Mouse (Mus musculus): ENCODE data around the gene Ip6k1. TPM values are rescaled to one million over a fixed set of nuclear protein-coding genes. Genes with fewer than 3 reads are reported as not detected.

Ip6k1 gene
- total and polyA plus RNA-seq, 3 experiments: 31.8 to 59.1 (median 37.2) TPM

- H3K27me3 ChIP-seq (ENCODE audit: control insufficient read depth in 1 of 2, insufficient read depth in 2 of 2, low read length in 2 of 2): no peaks in the 10 kb centered on the region
- no peak for DNase-seq (ENCODE audit: low read depth, low spot score)
- no peak overlapping the region for H3K9ac ChIP-seq (ENCODE audit: control insufficient read depth, low read depth, low read length, poor library complexity, severe bottlenecking)
- TF ChIP-seq MYC (IDR thresholded peaks at IDR 0.05; ENCODE audit: low read depth, low read length) (no peak), GATA1 (IDR thresholded peaks at IDR 0.05; ENCODE audit: low read depth, low read length) (no peak), POLR2AphosphoS5 (IDR thresholded peaks at IDR 0.05; ENCODE audit: borderline replicate concordance, low read depth, low read length) (no peak), TAL1 (IDR thresholded peaks at IDR 0.05; ENCODE audit: low read length) (no peak), NELFE (IDR thresholded peaks at IDR 0.05; ENCODE audit: low read depth, low read length) (no peak), RCOR1 (IDR thresholded peaks at IDR 0.05; ENCODE audit: low read depth, low read length) (no peak), CHD2 (IDR thresholded peaks at IDR 0.05; ENCODE audit: low read length) (no peak), POLR2AphosphoS2 (IDR thresholded peaks at IDR 0.05; ENCODE audit: low read length) (no peak)
- H3K4me1 ChIP-seq (ENCODE audit: control insufficient read depth in 1 of 2, insufficient read depth in 2 of 2, low read length in 2 of 2): peaks cover 21% of the 10 kb centered on the region in 2 experiments
- peaks cover 4 to 17% of the 10 kb centered on the region in 2 experiments for H3K36me3 ChIP-seq (ENCODE audit: control insufficient read depth in 1 of 2, insufficient read depth in 2 of 2, low read length in 2 of 2)
- no peak overlapping the region for H3K4me3 ChIP-seq (ENCODE audit: control insufficient read depth in 1 of 2, insufficient read depth in 1 of 2, low read depth in 2 of 2, low read length in 2 of 2)
- no peaks in the 10 kb centered on the region for H3K9me3 ChIP-seq (replicated peaks; ENCODE audit: insufficient read depth, low read length)
- peaks cover 27% of the 10 kb centered on the region for H3K79me2 ChIP-seq (ENCODE audit: control insufficient read depth, insufficient read depth, low read length, poor library complexity)
- no peak overlapping the region for H3K27ac ChIP-seq (ENCODE audit: control insufficient read depth, low read depth, low read length)
Observed at GRCm38 (mm10) chr9:107987950-107988349, 14.4 kb upstream of the Ip6k1 start.

GRCm38 (mm10) chr9:107992197-107992596 is 10.1 kb upstream of the Ip6k1 start, which contains the start of gene Cdhr4:
Gene Cdhr4 (plus strand): TSS chr9:107992497.
- no peaks in the 10 kb centered on the region for H3K9me3 ChIP-seq (replicated peaks; ENCODE audit: insufficient read depth, low read length)
- no peak within 1 kb of the TSS for H3K9ac ChIP-seq (ENCODE audit: control insufficient read depth, low read depth, low read length, poor library complexity, severe bottlenecking)
- no peaks in the 10 kb centered on the region for H3K79me2 ChIP-seq (ENCODE audit: control insufficient read depth, insufficient read depth, low read length, poor library complexity)
- H3K4me1 ChIP-seq (ENCODE audit: control insufficient read depth in 1 of 2, insufficient read depth in 2 of 2, low read length in 2 of 2): peaks cover 5 to 15% of the 10 kb centered on the region in 2 experiments
- H3K27ac ChIP-seq (ENCODE audit: control insufficient read depth, low read depth, low read length): no peak within 1 kb of the TSS
- no peak within 1 kb of the TSS for H3K4me3 ChIP-seq (ENCODE audit: control insufficient read depth in 1 of 2, insufficient read depth in 1 of 2, low read depth in 2 of 2, low read length in 2 of 2)
- H3K36me3 ChIP-seq (ENCODE audit: control insufficient read depth in 1 of 2, insufficient read depth in 2 of 2, low read length in 2 of 2): peaks cover 0 to 8% of the 10 kb centered on the region in 2 experiments; a peak in 2 of 4 replicates
- no peaks in the 10 kb centered on the region for H3K27me3 ChIP-seq (ENCODE audit: control insufficient read depth in 1 of 2, insufficient read depth in 2 of 2, low read length in 2 of 2)
- DNase-seq (ENCODE audit: low read depth, low spot score): no peak
- no peak for TF ChIP-seq CHD2 (IDR thresholded peaks at IDR 0.05; ENCODE audit: low read length)
- TF ChIP-seq MEF2A (IDR thresholded peaks at IDR 0.05; ENCODE audit: extremely low read depth, insufficient replicate concordance, low read depth, low read length, poor library complexity, severe bottlenecking): no peak
- TF ChIP-seq E2F4 (IDR thresholded peaks at IDR 0.05; ENCODE audit: borderline replicate concordance, low read depth, low read length): no peak
- no peak for TF ChIP-seq KAT2A (conservative IDR thresholded peaks at IDR 0.05; ENCODE audit: low read depth, low read length)
- no peak for TF ChIP-seq NELFE (IDR thresholded peaks at IDR 0.05; ENCODE audit: low read depth, low read length)
- no peak for TF ChIP-seq MAX (IDR thresholded peaks at IDR 0.05; ENCODE audit: low read length)
- no peak for TF ChIP-seq POLR2AphosphoS5 (IDR thresholded peaks at IDR 0.05; ENCODE audit: borderline replicate concordance, low read depth, low read length)
- no peak for TF ChIP-seq ZKSCAN1 (IDR thresholded peaks at IDR 0.05; ENCODE audit: low read depth, low read length)
- TF ChIP-seq RAD21 (IDR thresholded peaks at IDR 0.05; ENCODE audit: low read depth, low read length): no peak
- no peak for TF ChIP-seq USF1 (IDR thresholded peaks at IDR 0.05; ENCODE audit: low read depth, low read length)
- no peak for TF ChIP-seq ZNF384 (IDR thresholded peaks at IDR 0.05; ENCODE audit: low read depth, low read length)
- TF ChIP-seq TAL1 (IDR thresholded peaks at IDR 0.05; ENCODE audit: low read length): no peak
- TF ChIP-seq CHD1 (IDR thresholded peaks at IDR 0.05; ENCODE audit: low read depth, low read length): no peak

Measured in MEL (cell line).